Mouse (Mus musculus): ENCODE results near the gene Ermp1. TPM values are rescaled to one million over a fixed set of nuclear protein-coding genes. Genes with fewer than 3 reads are reported as not detected.

Ermp1 gene
- polyA plus RNA-seq, 1 experiment from 2014 or later: 18.3 TPM

DNA sequence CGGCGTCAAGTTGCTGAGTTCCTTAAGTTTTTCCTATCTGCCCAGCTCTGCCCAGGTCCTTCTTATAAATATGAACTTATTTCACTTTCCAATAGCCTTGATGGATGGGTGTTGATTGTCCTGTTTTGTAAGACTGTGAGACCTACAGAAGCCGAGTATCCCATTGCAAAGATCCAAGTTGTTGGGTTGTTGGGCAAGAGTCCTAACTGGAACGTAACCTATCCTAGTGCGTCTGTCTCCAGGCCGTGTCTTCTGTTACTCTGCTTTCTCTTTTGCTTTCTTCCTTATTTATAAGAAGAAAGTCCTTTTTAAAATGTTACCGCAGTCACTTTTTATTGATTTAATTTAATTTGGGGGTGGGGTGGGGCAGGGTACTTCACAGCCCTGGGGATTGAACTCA, 26.7 kb upstream of the Ermp1 start:
- Histone ChIP-seq H3K4me2 (no peak overlapping the region), H3K4me1 (peaks cover 8% of the 10 kb centered on the region), H3K27ac (no peak overlapping the region), H3K4me3 (no peak overlapping the region), H3K36me3 (no peaks in the 10 kb centered on the region), H3K9ac (no peak overlapping the region), H3K27me3 (replicated peaks) (no peaks in the 10 kb centered on the region), H3K9me3 (replicated peaks) (no peaks in the 10 kb centered on the region)
- no peak for ATAC-seq
- 89% methylated on average over 7 of the region's 7 CpGs for WGBS (ENCODE audit: insufficient replicate concordance)

DNA sequence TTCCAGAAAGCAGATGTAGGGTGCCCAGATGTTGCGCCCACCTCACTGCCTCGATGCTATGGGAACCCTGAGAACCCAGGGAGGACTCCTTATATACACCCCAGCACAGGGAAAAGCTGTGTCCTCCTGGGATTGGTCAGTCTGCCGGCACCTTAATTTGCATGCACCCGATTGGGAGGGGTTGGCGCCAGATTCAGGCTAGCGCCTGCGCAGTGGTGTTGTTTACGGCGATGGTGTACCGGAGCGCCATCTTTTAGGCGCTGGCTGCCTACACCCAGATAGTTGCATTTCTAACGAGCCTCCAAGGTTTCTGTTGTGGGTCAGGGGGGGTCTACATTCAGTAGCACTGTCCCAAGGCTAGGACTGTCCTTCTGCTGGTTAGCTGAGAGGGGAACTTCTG, 24.4 kb upstream of the Ermp1 start:
- H3K36me3 ChIP-seq: no peaks in the 10 kb centered on the region
- 85% methylated on average over 13 of the region's 13 CpGs for WGBS (ENCODE audit: insufficient replicate concordance)
- H3K27ac ChIP-seq: no peak overlapping the region
- no peak for ATAC-seq
- no peaks in the 10 kb centered on the region for H3K9me3 ChIP-seq (replicated peaks)
- no peak overlapping the region for H3K4me2 ChIP-seq
- H3K4me3 ChIP-seq: no peak overlapping the region
- H3K27me3 ChIP-seq (replicated peaks): no peaks in the 10 kb centered on the region
- no peak overlapping the region for H3K9ac ChIP-seq
- H3K4me1 ChIP-seq: peaks cover 8% of the 10 kb centered on the region

DNA sequence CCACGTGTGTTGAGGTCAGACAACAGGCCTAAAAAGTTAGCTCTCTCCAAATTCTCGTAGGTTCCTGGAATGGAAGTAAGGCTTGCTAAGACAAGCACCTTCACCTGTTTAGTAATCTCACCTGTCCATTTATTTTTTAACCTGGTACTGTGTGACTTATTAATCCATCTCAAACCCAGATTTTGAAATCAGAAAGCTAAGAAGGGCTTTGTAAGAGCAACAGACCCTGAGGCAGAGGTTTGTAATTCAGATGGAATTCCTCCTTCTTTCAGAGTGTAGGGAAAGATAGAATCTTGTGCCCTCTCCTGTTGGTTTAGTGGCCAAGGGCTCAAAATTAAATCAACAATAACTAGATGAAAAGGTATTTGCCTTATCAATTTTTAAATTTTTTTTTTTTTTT, 22.9 kb upstream of the Ermp1 start:
- no peaks in the 10 kb centered on the region for H3K27me3 ChIP-seq (replicated peaks)
- H3K27ac ChIP-seq: no peak overlapping the region
- ATAC-seq: no peak
- H3K36me3 ChIP-seq: no peaks in the 10 kb centered on the region
- no peaks in the 10 kb centered on the region for H3K9me3 ChIP-seq (replicated peaks)
- WGBS (ENCODE audit: insufficient replicate concordance): 66% methylated on average over 2 of the region's 2 CpGs
- H3K9ac ChIP-seq: no peak overlapping the region
- H3K4me3 ChIP-seq: no peak overlapping the region
- peaks cover 15% of the 10 kb centered on the region for H3K4me1 ChIP-seq
- no peak overlapping the region for H3K4me2 ChIP-seq

DNA sequence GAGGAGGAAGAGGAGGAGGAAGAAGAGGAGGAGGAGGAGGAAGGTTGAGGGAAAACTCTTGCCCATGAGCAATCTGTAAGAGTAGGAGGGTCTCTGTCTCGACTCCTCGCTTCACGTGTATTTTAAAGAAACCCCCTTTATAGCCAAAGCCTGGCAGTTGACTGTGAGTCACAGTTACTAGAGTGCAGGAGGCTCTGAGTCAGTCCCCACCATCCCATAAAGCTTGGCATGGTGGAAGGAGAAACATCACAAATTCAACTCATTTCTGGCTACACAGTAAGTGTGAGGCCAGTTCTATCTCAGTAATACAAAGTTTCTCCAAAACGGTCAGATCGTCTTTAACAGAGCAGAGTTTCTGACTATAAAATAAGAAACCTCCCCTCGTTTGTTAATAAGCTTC, 22.0 kb upstream of the Ermp1 start:
- no peak overlapping the region for H3K9ac ChIP-seq
- H3K4me2 ChIP-seq: no peak overlapping the region
- no peak overlapping the region for H3K27ac ChIP-seq
- WGBS (ENCODE audit: insufficient replicate concordance): 76% methylated on average over 6 of the region's 6 CpGs
- peaks cover 8% of the 10 kb centered on the region for H3K4me1 ChIP-seq
- H3K36me3 ChIP-seq: no peaks in the 10 kb centered on the region
- H3K27me3 ChIP-seq (replicated peaks): no peaks in the 10 kb centered on the region
- no peak overlapping the region for H3K4me3 ChIP-seq
- no peak for ATAC-seq
- no peaks in the 10 kb centered on the region for H3K9me3 ChIP-seq (replicated peaks)

DNA sequence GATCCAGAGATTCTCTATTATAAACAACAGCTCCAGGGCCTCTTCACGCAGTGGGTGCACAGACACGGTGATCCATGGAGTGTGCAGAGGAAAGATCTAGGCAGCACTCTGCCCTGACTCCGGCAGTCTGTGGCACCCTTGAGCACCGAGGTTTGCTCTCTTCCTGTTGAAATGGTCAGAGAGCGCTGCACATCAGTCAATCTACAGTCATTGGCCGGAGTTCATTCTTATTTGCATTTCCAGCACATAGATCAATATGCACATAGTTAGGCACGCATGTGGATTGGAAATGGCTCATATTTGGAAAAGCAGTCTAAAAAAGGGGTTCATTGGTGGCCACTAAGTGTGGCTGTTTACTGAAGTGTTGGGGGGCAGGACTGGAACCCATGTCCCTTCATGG, 19.9 kb upstream of the Ermp1 start:
- Histone ChIP-seq H3K36me3 (no peaks in the 10 kb centered on the region), H3K9me3 (replicated peaks) (no peaks in the 10 kb centered on the region), H3K27ac (no peak overlapping the region), H3K27me3 (replicated peaks) (peaks cover 6% of the 10 kb centered on the region; the same call in 1 of the 2 replicates), H3K9ac (no peak overlapping the region), H3K4me3 (no peak overlapping the region), H3K4me2 (no peak overlapping the region), H3K4me1 (peaks cover 7% of the 10 kb centered on the region)
- no peak for ATAC-seq
- 68% methylated on average over 7 of the region's 7 CpGs for WGBS (ENCODE audit: insufficient replicate concordance)

DNA sequence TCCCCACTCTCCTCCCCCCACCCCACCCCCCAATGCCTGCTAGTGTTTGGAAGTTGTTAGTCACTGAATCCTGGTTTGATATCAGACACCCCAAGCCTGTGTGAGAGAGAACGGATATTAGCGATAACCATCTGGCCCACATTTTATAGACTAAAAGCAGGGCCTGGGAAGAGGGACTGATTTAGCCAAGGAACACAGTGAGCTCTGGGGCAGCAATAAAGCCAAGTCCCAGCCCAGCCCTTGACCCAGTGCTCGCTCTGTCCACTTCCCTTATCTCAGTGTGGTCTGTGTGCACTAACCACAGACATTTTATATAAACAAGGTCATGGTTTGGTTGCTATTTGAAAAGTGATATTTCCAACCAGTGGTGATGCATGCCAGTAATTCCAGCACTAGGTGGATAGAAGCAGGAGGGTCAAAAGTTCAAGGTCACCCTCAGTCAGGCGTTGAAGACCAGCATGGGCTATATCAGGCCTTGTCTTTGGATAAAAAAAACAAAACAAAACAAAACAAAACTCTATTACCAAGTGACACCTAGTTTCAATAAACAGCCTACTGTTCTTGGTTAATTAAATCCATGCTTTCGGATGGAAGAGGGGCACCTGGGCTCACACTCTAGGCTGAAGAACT, 18.9 kb upstream of the Ermp1 start:
- 56% methylated on average over 5 of the region's 5 CpGs for WGBS (ENCODE audit: insufficient replicate concordance)

DNA sequence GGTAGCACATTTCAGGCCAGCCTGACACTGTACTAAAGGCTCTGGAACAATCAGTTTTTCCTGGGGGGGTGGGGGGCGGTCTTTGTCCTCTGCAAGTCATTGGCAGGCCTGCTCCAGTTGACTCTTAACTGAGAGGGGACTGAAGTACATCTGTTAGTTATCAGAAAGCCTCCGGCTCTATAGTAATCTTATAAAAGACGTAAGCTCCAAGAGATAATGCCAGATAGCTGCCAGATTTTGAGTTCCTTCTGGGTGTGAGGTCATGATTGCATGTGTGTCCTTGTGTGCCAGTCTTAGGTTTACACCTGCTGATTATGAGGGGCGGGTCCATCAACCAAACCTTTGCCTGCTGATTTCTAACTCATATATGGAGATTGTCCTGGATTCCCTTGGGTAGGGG, 17.9 kb upstream of the Ermp1 start:
- 46% methylated on average over 4 of the region's 4 CpGs for WGBS (ENCODE audit: insufficient replicate concordance)
- no peak overlapping the region for H3K9ac ChIP-seq
- no peaks in the 10 kb centered on the region for H3K9me3 ChIP-seq (replicated peaks)
- H3K27ac ChIP-seq: no peak overlapping the region
- no peak overlapping the region for H3K4me2 ChIP-seq
- no peak for ATAC-seq
- H3K4me1 ChIP-seq: peaks cover 7% of the 10 kb centered on the region
- H3K36me3 ChIP-seq: no peaks in the 10 kb centered on the region
- no peak overlapping the region for H3K4me3 ChIP-seq
- peaks cover 6% of the 10 kb centered on the region; the same call in 1 of the 2 replicates for H3K27me3 ChIP-seq (replicated peaks)

More for the DNA sequence above, 18.9 kb upstream of the Ermp1 start:
- ATAC-seq: no peak
- no peak overlapping the region for H3K4me3 ChIP-seq
- H3K4me1 ChIP-seq: peaks cover 7% of the 10 kb centered on the region
- no peak overlapping the region for H3K4me2 ChIP-seq
- H3K27me3 ChIP-seq (replicated peaks): peaks cover 6% of the 10 kb centered on the region; the same call in 1 of the 2 replicates
- no peak overlapping the region for H3K9ac ChIP-seq
- no peaks in the 10 kb centered on the region for H3K9me3 ChIP-seq (replicated peaks)
- no peak overlapping the region for H3K27ac ChIP-seq
- no peaks in the 10 kb centered on the region for H3K36me3 ChIP-seq

DNA sequence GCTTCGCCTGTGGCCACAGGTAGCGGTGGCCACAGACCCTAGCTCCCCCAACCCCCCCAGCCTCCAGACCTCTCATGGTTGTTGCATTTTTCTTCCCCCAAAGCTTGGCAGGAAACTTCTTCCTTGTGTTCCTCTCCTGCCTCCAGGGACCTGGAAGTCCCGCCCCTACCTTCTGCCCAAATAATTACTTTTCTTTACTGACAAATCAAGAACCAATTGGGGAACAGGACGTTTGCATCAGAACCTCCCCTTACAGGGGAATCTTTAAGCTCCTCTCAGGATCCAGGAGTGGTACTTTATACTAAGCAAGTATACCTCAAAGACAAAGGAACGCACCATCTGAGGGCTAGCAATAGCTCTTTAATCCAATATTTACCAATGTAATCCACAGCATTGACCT, 16.7 kb upstream of the Ermp1 start:
- Histone ChIP-seq H3K9me3 (replicated peaks) (no peaks in the 10 kb centered on the region), H3K4me3 (no peak overlapping the region), H3K4me2 (no peak overlapping the region), H3K36me3 (no peaks in the 10 kb centered on the region), H3K27ac (no peak overlapping the region), H3K4me1 (peaks cover 7% of the 10 kb centered on the region), H3K27me3 (replicated peaks) (peaks cover 6% of the 10 kb centered on the region; the same call in 1 of the 2 replicates), H3K9ac (no peak overlapping the region)
- WGBS (ENCODE audit: insufficient replicate concordance): 60% methylated on average over 5 of the region's 5 CpGs
- ATAC-seq: no peak

DNA sequence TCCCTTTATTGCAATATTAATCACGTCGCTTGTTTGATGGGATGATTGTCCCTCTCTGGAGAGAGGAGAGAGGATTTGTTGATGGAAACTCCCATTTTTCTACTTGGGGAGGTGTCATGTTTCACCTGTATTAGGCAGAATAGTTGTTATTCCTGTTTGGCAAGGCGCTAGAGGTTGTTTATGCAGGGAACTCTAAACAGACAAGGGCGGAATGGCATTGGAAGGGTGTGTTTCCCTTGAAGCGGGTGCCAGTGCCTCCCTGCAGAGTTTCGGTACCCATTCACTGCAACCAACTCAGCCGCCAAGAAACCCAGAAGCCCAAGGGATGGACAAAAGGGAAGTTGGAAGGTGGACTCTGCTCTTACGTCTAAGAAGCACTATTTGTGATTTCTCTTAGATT, 15.6 kb upstream of the Ermp1 start:
- no peaks in the 10 kb centered on the region for H3K36me3 ChIP-seq
- H3K4me3 ChIP-seq: no peak overlapping the region
- peaks cover 6% of the 10 kb centered on the region; the same call in 1 of the 2 replicates for H3K27me3 ChIP-seq (replicated peaks)
- ATAC-seq: no peak
- H3K9me3 ChIP-seq (replicated peaks): no peaks in the 10 kb centered on the region
- H3K4me2 ChIP-seq: no peak overlapping the region
- peaks cover 7% of the 10 kb centered on the region for H3K4me1 ChIP-seq
- 57% methylated on average over 8 of the region's 8 CpGs for WGBS (ENCODE audit: insufficient replicate concordance)
- no peak overlapping the region for H3K27ac ChIP-seq
- H3K9ac ChIP-seq: no peak overlapping the region

DNA sequence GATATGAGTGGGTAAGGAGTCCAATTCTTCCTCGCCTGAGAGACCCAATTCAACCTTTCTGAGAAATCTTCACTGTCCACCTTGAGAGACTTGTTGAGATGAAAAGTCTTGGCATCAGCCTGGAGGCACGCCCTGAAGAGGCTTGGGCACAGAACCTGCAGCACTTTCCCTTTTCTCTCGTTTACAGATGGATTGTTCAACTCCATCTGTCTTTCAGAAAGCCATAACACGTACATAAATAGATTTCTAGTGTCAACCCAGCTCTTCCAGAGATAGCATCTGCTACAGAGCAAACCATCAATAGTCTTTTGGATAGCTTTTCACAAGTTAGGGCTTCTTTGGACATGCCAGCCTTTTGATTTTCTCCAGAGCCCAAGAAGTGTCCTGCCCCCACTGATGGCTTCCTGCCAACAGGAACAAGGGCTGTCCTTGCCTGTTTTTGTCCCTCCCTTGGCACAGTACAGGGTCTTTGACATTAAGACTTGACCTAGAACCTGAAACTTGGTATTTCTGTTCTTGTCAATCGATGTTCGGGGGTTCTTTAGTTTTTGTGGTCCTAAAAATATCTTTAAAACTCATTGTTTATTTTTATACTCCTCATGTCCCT, 13.9 kb upstream of the Ermp1 start:
- no peak overlapping the region for H3K27ac ChIP-seq
- no peak for ATAC-seq

DNA sequence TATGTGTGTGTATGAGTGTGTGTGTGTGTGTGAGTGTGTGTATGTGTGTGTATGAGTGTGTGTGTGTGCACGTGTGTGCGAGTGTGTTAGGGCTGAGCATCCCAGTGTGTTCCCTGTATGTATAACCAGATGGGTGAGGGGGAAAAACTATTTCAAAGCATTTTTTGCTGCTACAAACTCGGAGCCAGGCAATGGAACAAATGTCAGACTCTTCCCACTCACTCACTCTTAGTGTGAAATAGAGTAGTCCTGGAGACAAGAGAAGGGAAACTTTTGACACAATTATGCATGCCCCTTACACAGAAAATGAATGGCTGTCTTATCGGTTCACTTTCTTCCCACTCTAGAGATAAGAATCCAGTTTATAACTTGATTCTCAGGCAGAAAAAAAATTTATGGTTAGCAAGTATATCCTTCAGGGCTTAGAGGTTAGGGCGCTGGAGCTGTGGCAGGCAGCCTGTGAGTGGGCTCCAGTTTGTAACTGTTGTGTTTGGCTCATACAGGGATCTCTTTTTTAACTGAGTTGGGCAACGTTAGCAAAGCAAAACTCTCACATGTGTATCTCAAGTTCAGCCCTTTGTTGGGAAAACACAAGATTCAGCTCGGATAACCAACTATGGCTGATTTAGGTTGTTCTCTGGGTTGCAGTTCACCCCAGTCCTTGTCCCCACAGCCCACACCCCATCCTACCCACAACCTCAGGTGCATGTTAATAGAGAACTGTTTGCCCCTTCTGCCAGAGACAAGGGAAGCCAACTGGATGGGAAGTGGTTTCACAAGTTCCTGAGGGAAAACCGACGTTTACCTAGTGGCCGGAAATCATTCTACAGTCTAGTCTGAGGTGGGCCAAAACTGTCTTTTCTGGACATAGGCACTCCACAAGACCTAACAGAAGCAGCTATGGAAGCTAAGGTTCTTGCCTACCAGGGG, 12.9 kb upstream of the Ermp1 start:
- Histone ChIP-seq H3K9me3 (replicated peaks) (no peaks in the 10 kb centered on the region), H3K9ac (no peak overlapping the region), H3K4me1 (no peaks in the 10 kb centered on the region; the same call in 1 of the 2 replicates), H3K27ac (no peak overlapping the region), H3K4me2 (no peak overlapping the region), H3K36me3 (no peaks in the 10 kb centered on the region), H3K4me3 (no peak overlapping the region), H3K27me3 (replicated peaks) (peaks cover 7% of the 10 kb centered on the region; the same call in 1 of the 2 replicates)
- 48% methylated on average over 10 of the region's 10 CpGs for WGBS (ENCODE audit: insufficient replicate concordance)
- ATAC-seq: no peak

More for the DNA sequence above, 13.9 kb upstream of the Ermp1 start:
- no peak overlapping the region for H3K4me3 ChIP-seq
- no peak overlapping the region for H3K9ac ChIP-seq
- 56% methylated on average over 6 of the region's 6 CpGs for WGBS (ENCODE audit: insufficient replicate concordance)
- H3K4me2 ChIP-seq: no peak overlapping the region
- no peaks in the 10 kb centered on the region for H3K36me3 ChIP-seq
- H3K9me3 ChIP-seq (replicated peaks): no peaks in the 10 kb centered on the region
- peaks cover 4% of the 10 kb centered on the region for H3K4me1 ChIP-seq
- peaks cover 6% of the 10 kb centered on the region; the same call in 1 of the 2 replicates for H3K27me3 ChIP-seq (replicated peaks)

DNA sequence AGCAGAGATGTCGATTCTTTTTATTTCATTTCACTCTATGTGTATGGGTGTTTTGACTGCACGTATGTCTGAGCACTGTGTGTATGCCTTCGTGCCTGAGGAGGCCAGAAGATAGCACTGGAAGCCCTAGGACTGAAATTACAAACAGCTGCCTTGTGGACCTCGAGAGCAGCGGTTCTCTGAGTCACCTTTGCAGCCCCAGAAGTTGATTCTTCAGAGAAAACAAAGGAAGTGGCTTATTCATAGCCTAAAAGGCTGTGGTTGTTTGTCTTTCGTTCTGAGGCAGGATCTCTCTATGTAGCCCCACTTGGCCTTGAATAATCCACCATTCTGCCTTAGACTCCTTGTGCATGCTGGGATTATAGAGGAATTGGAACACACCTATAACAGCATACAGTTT, 11.5 kb upstream of the Ermp1 start:
- H3K4me3 ChIP-seq: no peak overlapping the region
- ATAC-seq: no peak
- WGBS (ENCODE audit: insufficient replicate concordance): 51% methylated on average over 6 of the region's 6 CpGs

More for the DNA sequence above, 11.5 kb upstream of the Ermp1 start:
- H3K27ac ChIP-seq: no peak overlapping the region
- H3K4me2 ChIP-seq: no peak overlapping the region
- H3K4me1 ChIP-seq: no peaks in the 10 kb centered on the region
- no peaks in the 10 kb centered on the region for H3K9me3 ChIP-seq (replicated peaks)
- peaks cover 18% of the 10 kb centered on the region; the same call in 1 of the 2 replicates for H3K27me3 ChIP-seq (replicated peaks)
- H3K9ac ChIP-seq: no peak overlapping the region
- H3K36me3 ChIP-seq: no peaks in the 10 kb centered on the region

All from liver, embryonic 12.5 days (tissue).